Mouse (Mus musculus) small intestine, adult 2 months (tissue): ENCODE measurements around the gene Snrpa1. TPM values are rescaled to one million over a fixed set of nuclear protein-coding genes. Genes with fewer than 3 reads are reported as not detected.
A peak's percentile ranks its signal among the peaks of the same experiment; 100 is the strongest.

Experiments
- H3K27ac ChIP-seq: fragments of 200-500 bp; 2 replicates; pipeline ENCODE4 v1.5.1; 2012; ENCODE audit warnings: low read depth, low read length, control low read depth, inconsistent platforms; ENCODE audit not compliant: insufficient read depth
- H3K27me3 ChIP-seq: fragments of 200-500 bp; 2 replicates; pipeline ENCODE4 v1.6.1; 2012; ENCODE audit warnings: mild to moderate bottlenecking, moderate library complexity, low read length, inconsistent platforms; ENCODE audit not compliant: control insufficient read depth, insufficient read depth
- H3K36me3 ChIP-seq: fragments of 200-500 bp; 2 replicates; pipeline ENCODE4 v1.6.1; 2012; ENCODE audit warnings: mild to moderate bottlenecking, low read length, control low read depth, inconsistent platforms; ENCODE audit not compliant: control insufficient read depth, insufficient read depth
- H3K4me1 ChIP-seq: fragments of 200-500 bp; 2 replicates; pipeline ENCODE4 v1.6.1; 2012; ENCODE audit warnings: low read length, inconsistent platforms, mixed read lengths; ENCODE audit not compliant: control insufficient read depth, insufficient read depth, insufficient read length
- H3K4me3 ChIP-seq: fragments of 200-500 bp; 2 replicates; pipeline ENCODE4 v1.5.1; 2012; ENCODE audit warnings: low read depth, mild to moderate bottlenecking, control low read depth, inconsistent platforms, low read length, moderate library complexity
- CTCF ChIP-seq: fragments of 200-500 bp; IDR thresholded peaks from 2 replicates; pipeline ENCODE4 v1.5.1; 2012; ENCODE audit warnings: low read depth, mild to moderate bottlenecking, control low read depth, inconsistent platforms, low read length, moderate library complexity, mixed read lengths; ENCODE audit not compliant: insufficient replicate concordance, insufficient read length; ENCODE audit errors: extremely low read depth
- POLR2A ChIP-seq: fragments of 200-500 bp; IDR thresholded peaks from 2 replicates; pipeline ENCODE4 v1.6.1; 2012; ENCODE audit warnings: low read depth, mild to moderate bottlenecking, control low read depth, inconsistent platforms, low read length, moderate library complexity
- WGBS: fragments of 180-500 bp; shearing (Covaris S2); methylation state at CpG from one replicate; pipeline ENCODE4 v1.1.7; 2018; 5-methylcytosine and 5-hydroxymethylcytosine counted together
- polyA plus RNA-seq: library from polyadenylated mRNA; depleted of rRNA; stranded (reverse); fragments of >200 nt; gene quantifications from 2 replicates; pipeline ENCODE4 v1.2.3, GENCODE M21; 2012

Gene Snrpa1
- polyA plus RNA-seq, 1 experiment = 4.7 TPM

DNA sequence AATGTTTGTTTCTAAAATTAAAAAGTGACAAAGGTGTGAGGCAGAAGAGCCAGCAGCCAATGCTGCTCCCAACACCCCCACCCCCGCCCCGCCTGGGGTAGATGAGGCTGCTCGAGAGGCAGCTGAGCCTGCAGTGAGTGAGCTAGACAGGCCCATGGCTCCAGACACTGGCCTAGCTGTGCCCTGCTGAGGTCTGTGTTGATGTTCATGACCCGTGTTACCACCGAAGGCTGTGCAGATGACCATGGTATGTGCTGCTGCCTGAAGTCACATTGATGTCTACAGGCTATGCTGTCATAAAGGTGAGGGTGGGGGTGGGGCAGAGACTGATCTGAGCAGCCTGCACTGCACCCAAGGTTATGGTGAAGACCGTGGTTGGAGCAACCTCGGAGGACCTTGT is 40.0 kb downstream of the Snrpa1 start:
- no peak overlapping the region for H3K4me3 ChIP-seq
- WGBS = 80% methylated on average over 7 of the region's 7 CpGs
- no peaks in the 10 kb centered on the region for H3K4me1 ChIP-seq
- TF ChIP-seq POLR2A = no peak
- TF ChIP-seq CTCF = no peak
- H3K27me3 ChIP-seq = no peaks in the 10 kb centered on the region; the same call in 1 of the 2 replicates
- no peaks in the 10 kb centered on the region for H3K36me3 ChIP-seq
- H3K27ac ChIP-seq = no peak overlapping the region

DNA sequence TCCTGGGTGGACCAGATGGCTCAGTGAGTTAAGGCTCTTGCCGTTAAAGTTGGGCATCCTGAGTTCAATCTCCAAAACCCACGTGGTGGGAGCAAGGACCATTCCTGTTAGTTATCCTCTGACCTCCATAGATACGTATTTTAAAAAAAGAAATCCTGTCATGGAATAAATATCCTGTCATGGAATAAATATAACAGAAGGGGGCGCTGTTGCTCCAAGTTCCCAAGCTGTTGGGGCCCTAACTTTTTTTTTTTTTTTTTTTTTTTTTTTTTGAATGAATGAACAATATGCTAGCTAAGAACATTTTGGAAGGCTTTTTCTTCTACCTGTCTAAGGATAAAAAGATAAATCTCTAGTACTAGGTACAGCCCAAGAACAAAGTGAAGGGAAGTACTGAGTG is 43.1 kb downstream of the Snrpa1 start:
- 4% methylated on average over 4 of the region's 4 CpGs for WGBS
- Histone ChIP-seq H3K36me3 (no peaks in the 10 kb centered on the region), H3K4me3 (no peak overlapping the region), H3K27me3 (no peaks in the 10 kb centered on the region; the same call in 1 of the 2 replicates), H3K4me1 (no peaks in the 10 kb centered on the region), H3K27ac (no peak overlapping the region)
- TF ChIP-seq POLR2A = no peak
- TF ChIP-seq CTCF = no peak

DNA sequence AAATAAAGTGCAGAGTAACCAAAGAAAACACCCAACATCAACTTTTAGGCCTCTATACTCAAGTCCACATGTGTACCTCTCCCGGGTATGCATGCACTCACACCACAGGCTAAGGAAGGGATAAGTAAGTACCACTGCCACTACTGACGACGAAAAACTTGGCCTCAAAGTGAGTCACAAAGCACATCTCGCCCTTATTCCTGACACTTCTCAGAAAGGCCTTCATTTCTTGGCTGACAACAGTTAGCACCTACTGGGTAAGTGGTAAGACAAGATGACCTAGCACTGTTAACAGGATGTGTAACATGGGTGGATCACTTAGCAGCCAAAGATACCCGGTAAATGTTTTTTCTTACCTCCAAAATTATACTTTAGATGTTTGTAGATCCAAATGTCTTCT is 45.7 kb downstream of the Snrpa1 start:
- Histone ChIP-seq H3K4me1 (no peaks in the 10 kb centered on the region; the same call in 1 of the 2 replicates), H3K27me3 (0 out of 2 replicates have a peak, but pooled peaks cover under 1% of the 10 kb centered on the region), H3K36me3 (no peaks in the 10 kb centered on the region), H3K4me3 (no peak overlapping the region), H3K27ac (no peak overlapping the region)
- no peak for TF ChIP-seq POLR2A
- TF ChIP-seq CTCF = no peak
- WGBS = 89% methylated on average over 5 of the region's 5 CpGs

DNA sequence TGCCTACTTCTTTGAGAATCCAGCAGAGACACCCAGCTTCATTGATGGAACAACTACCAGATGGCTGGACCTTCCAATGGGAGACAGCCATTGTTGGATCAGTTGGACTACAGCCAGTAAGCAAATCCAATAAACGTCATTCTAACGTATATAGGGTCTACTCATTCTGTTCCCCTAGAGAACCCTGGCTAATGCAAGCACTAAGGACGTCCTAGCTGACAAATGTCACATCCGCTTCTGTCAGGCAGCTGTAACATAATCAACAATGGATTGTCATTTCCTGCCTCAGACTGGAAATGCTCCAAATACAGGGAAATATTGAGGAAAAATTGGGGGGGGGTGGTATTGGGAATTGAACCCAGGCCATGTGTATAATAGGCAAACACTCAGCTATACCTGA is 47.0 kb downstream of the Snrpa1 start:
- Histone ChIP-seq H3K4me1 (no peaks in the 10 kb centered on the region; the same call in 1 of the 2 replicates), H3K4me3 (no peak overlapping the region), H3K27ac (no peak overlapping the region), H3K36me3 (no peaks in the 10 kb centered on the region), H3K27me3 (peaks cover 7% of the 10 kb centered on the region; the same call in 1 of the 2 replicates)
- 51% methylated on average over 4 of the region's 4 CpGs for WGBS
- TF ChIP-seq POLR2A (no peak), CTCF (no peak)

DNA sequence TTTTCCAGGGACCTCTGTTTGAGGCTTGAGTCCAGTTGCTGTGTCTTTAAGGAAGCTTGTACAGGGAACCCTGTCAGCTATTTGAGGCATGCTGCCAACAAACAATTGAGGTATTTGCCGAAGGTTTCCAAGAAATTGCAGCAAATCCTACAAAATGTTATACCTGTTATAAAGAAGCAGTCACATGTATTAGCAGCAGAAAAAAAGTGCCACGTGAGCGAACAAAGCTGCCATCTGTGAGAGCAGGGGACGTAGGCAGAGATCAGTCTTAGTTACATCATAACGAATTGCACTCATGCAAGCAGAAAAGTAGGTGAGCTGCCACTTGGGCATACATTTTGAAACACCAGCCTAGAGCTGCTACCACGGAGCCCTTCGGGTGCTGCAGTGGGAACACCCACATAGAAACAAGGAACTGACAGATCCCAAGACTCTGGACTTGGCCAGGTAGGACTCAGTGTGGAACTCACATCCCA is 47.8 kb downstream of the Snrpa1 start:
- H3K27ac ChIP-seq = no peak overlapping the region
- H3K36me3 ChIP-seq = no peaks in the 10 kb centered on the region
- peaks cover 7% of the 10 kb centered on the region; the same call in 1 of the 2 replicates for H3K27me3 ChIP-seq
- no peak overlapping the region for H3K4me3 ChIP-seq
- WGBS = 33% methylated on average over 7 of the region's 7 CpGs
- no peak for TF ChIP-seq POLR2A
- no peak for TF ChIP-seq CTCF
- no peaks in the 10 kb centered on the region; the same call in 1 of the 2 replicates for H3K4me1 ChIP-seq

DNA sequence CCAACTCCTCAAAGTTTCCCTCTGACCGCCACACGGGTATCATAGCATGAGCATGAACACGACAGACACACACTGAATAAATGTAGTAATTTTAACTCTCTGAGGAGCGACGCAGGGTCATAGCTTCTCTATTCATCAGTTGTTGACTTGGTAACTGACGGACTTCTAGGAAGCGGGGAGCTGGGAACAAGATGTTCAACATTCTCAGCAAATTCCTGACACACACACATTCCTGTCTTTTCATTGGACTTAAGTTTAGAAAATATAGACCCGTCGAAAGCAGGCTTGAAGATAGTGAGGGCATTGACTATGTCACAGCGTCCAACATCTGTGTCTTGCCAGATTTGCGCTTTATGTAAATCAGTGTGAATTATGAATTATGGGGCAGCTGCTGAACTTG is 48.4 kb downstream of the Snrpa1 start:
- 69% methylated on average over 11 of the region's 11 CpGs for WGBS
- Histone ChIP-seq H3K27ac (no peak overlapping the region), H3K36me3 (no peaks in the 10 kb centered on the region), H3K4me1 (no peaks in the 10 kb centered on the region; the same call in 1 of the 2 replicates), H3K27me3 (peaks cover 7% of the 10 kb centered on the region; the same call in 1 of the 2 replicates), H3K4me3 (no peak overlapping the region)
- TF ChIP-seq CTCF (no peak), POLR2A (no peak)

DNA sequence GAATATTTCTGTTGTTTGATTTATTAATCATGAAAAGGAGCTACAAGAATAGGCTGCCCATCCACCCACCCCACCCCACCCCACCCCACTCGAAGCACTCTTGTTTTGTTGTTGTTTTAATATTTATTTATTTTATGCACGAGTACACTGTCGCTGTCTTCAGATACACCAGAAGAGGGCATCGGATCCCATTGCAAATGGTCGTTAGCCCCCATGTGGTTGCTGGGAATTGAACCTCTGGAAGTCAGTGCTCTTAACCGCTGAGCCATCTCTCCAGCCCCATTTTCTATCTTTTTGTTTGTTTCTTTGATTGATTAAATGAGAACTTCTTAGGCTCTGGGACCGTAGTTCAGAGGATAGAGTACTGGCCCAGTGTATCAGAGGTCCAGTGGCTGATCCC is 49.1 kb downstream of the Snrpa1 start:
- 13% methylated on average over 7 of the region's 7 CpGs for WGBS
- Histone ChIP-seq H3K27ac (no peak overlapping the region), H3K36me3 (no peaks in the 10 kb centered on the region), H3K27me3 (peaks cover 7% of the 10 kb centered on the region; the same call in 1 of the 2 replicates), H3K4me1 (no peaks in the 10 kb centered on the region; the same call in 1 of the 2 replicates), H3K4me3 (no peak overlapping the region)
- TF ChIP-seq CTCF (0 out of 2 replicates have a peak, but pooled peaks have one; percentile 29), POLR2A (no peak)
